Mouse (Mus musculus) MEL (cell line): ENCODE results near the gene Acer1. TPM values are rescaled to one million over a fixed set of nuclear protein-coding genes. Genes with fewer than 3 reads are reported as not detected.

Source experiments
- DNase-seq: peaks from one replicate; pipeline ENCODE4 v3.0.0; 2011; ENCODE audit warnings: low read depth, low spot score
- H3K27ac ChIP-seq: 2 replicates; pipeline ENCODE4 v1.5.1; 2012; ENCODE audit warnings: low read depth, mild to moderate bottlenecking, control low read depth, low read length, moderate library complexity; ENCODE audit not compliant: control insufficient read depth
- H3K27me3 ChIP-seq, 2 experiments: fragments of 150-350 bp in 1 of 2; sonication (generic) in 1 of 2; 2 replicates each; pipeline ENCODE4 v1.6.1; 2012; ENCODE audit warnings: low read length in 2 of 2, mild to moderate bottlenecking in 2 of 2, improper control_type of control experiment in 1 of 2, moderate library complexity in 1 of 2; ENCODE audit not compliant: insufficient read depth in 2 of 2, control insufficient read depth in 1 of 2
- H3K36me3 ChIP-seq, 2 experiments: 2 replicates each; pipeline ENCODE4 v1.6.1; 2012 to 2014; ENCODE audit warnings: low read length in 2 of 2, improper control_type of control experiment in 1 of 2, inconsistent platforms in 1 of 2, mild to moderate bottlenecking in 1 of 2; ENCODE audit not compliant: insufficient read depth in 2 of 2, control insufficient read depth in 1 of 2
- H3K4me1 ChIP-seq, 2 experiments: fragments of 150-350 bp in 1 of 2; sonication (generic) in 1 of 2; 2 replicates each; pipeline ENCODE4 v1.6.1; 2012; ENCODE audit warnings: low read length in 2 of 2, improper control_type of control experiment in 1 of 2, mild to moderate bottlenecking in 1 of 2; ENCODE audit not compliant: insufficient read depth in 2 of 2, control insufficient read depth in 1 of 2
- H3K4me3 ChIP-seq, 2 experiments: fragments of 150-350 bp in 1 of 2; sonication (generic) in 1 of 2; 2 replicates each; pipeline ENCODE4 v1.5.1; 2012; ENCODE audit warnings: low read depth in 2 of 2, low read length in 2 of 2, mild to moderate bottlenecking in 2 of 2, moderate library complexity in 2 of 2, control low read depth in 1 of 2, improper control_type of control experiment in 1 of 2; ENCODE audit not compliant: control insufficient read depth in 1 of 2, insufficient read depth in 1 of 2
- H3K79me2 ChIP-seq: 2 replicates; pipeline ENCODE4 v1.6.1; 2012; ENCODE audit warnings: mild to moderate bottlenecking, low read length, moderate library complexity; ENCODE audit not compliant: control insufficient read depth, poor library complexity, insufficient read depth
- H3K9ac ChIP-seq: 2 replicates; pipeline ENCODE4 v1.6.1; 2012; ENCODE audit warnings: low read depth, mild to moderate bottlenecking, control low read depth, low read length, moderate library complexity; ENCODE audit not compliant: control insufficient read depth, poor library complexity, severe bottlenecking
- H3K9me3 ChIP-seq: fragments of 150-350 bp; sonication (generic); replicated peaks from 2 replicates; pipeline ENCODE4 v1.6.1; 2012; ENCODE audit warnings: mild to moderate bottlenecking, low read length, improper control_type of control experiment, moderate library complexity; ENCODE audit not compliant: insufficient read depth
- BHLHE40 ChIP-seq: IDR thresholded peaks from 2 replicates; pipeline ENCODE4 v1.6.1; 2012; ENCODE audit warnings: low read depth, mild to moderate bottlenecking, inconsistent platforms, low read length, improper control_type of control experiment, borderline replicate concordance
- ELF1 ChIP-seq: IDR thresholded peaks from 2 replicates; pipeline ENCODE4 v1.6.1; 2014; ENCODE audit warnings: low read depth, mild to moderate bottlenecking, inconsistent platforms, low read length, improper control_type of control experiment, moderate library complexity
- EP300 ChIP-seq, 2 experiments: IDR thresholded peaks; 2 replicates each; pipeline ENCODE4 v1.6.1; 2011; ENCODE audit warnings: improper control_type of control experiment in 2 of 2, low read length in 2 of 2, low read depth in 1 of 2, mild to moderate bottlenecking in 1 of 2
- ETS1 ChIP-seq: IDR thresholded peaks from 2 replicates; pipeline ENCODE4 v1.6.1; 2012; ENCODE audit warnings: low read depth, mild to moderate bottlenecking, inconsistent platforms, low read length, improper control_type of control experiment, moderate library complexity
- JUND ChIP-seq: IDR thresholded peaks from 2 replicates; pipeline ENCODE4 v1.6.1; 2011; ENCODE audit warnings: low read depth, mild to moderate bottlenecking, improper control_type of control experiment, low read length
- MAFK ChIP-seq: IDR thresholded peaks from 2 replicates; pipeline ENCODE4 v1.6.1; 2011; ENCODE audit warnings: low read depth, mild to moderate bottlenecking, low read length, improper control_type of control experiment, borderline replicate concordance
- MAX ChIP-seq: IDR thresholded peaks from 2 replicates; pipeline ENCODE4 v1.6.1; 2011; ENCODE audit warnings: low read length, improper control_type of control experiment
- MYC ChIP-seq: IDR thresholded peaks from 2 replicates; pipeline ENCODE4 v1.6.1; 2011; ENCODE audit warnings: low read depth, mild to moderate bottlenecking, low read length, improper control_type of control experiment, moderate library complexity
- NELFE ChIP-seq: IDR thresholded peaks from 2 replicates; pipeline ENCODE4 v1.6.1; 2011; ENCODE audit warnings: low read depth, low read length, improper control_type of control experiment
- NRF1 ChIP-seq: IDR thresholded peaks from 2 replicates; pipeline ENCODE4 v1.6.1; 2014; ENCODE audit warnings: low read depth, mild to moderate bottlenecking, inconsistent platforms, low read length, improper control_type of control experiment, moderate library complexity; ENCODE audit not compliant: poor library complexity, insufficient read depth, severe bottlenecking
- POLR2A ChIP-seq, 2 experiments: IDR thresholded peaks; 2 replicates each; pipeline ENCODE4 v1.6.1; 2011 to 2012; ENCODE audit warnings: low read length in 2 of 2, mild to moderate bottlenecking in 2 of 2, control low read depth in 1 of 2, improper control_type of control experiment in 1 of 2, low read depth in 1 of 2, moderate library complexity in 1 of 2; ENCODE audit not compliant: control insufficient read depth in 1 of 2, insufficient read depth in 1 of 2, poor library complexity in 1 of 2
- POLR2AphosphoS2 ChIP-seq: IDR thresholded peaks from 2 replicates; pipeline ENCODE4 v1.6.1; 2011; ENCODE audit warnings: low read length, improper control_type of control experiment
- SIN3A ChIP-seq: IDR thresholded peaks from 2 replicates; pipeline ENCODE4 v1.6.1; 2012; ENCODE audit warnings: low read length, improper control_type of control experiment, inconsistent platforms
- SMC3 ChIP-seq: IDR thresholded peaks from 2 replicates; pipeline ENCODE4 v1.6.1; 2011; ENCODE audit warnings: low read depth, low read length, improper control_type of control experiment
- TBP ChIP-seq: IDR thresholded peaks from 2 replicates; pipeline ENCODE4 v1.8.0; 2011; ENCODE audit warnings: low read depth, low read length, improper control_type of control experiment
- USF2 ChIP-seq, 2 experiments: IDR thresholded peaks; 2 replicates each; pipeline ENCODE4 v1.6.1; 2011 to 2012; ENCODE audit warnings: improper control_type of control experiment in 2 of 2, low read length in 2 of 2, borderline replicate concordance in 1 of 2, inconsistent platforms in 1 of 2, low read depth in 1 of 2, mild to moderate bottlenecking in 1 of 2; ENCODE audit not compliant: insufficient read depth in 1 of 2
- ZMIZ1 ChIP-seq: IDR thresholded peaks from 2 replicates; pipeline ENCODE4 v1.6.1; 2012; ENCODE audit warnings: low read depth, mild to moderate bottlenecking, inconsistent platforms, low read length, improper control_type of control experiment, moderate library complexity
- polyA plus RNA-seq, 2 experiments: library from polyadenylated mRNA; stranded (reverse) in 1 of 2; unstranded in 1 of 2; fragments of >175 nt in 1 of 2; fragments of >200 nt in 1 of 2; gene quantifications; 2 replicates each; pipeline versions ENCODE4 v1.2.1 to v1.2.4; 2012; ENCODE audit warnings: low replicate concordance in 2 of 2, low read depth in 1 of 2; ENCODE audit not compliant: insufficient read length in 2 of 2, insufficient read depth in 1 of 2, missing spikeins in 1 of 2
- total RNA-seq: library from RNA; depleted of rRNA; stranded (reverse); fragments of 300-350 nt; gene quantifications from 2 replicates; pipeline ENCODE4 v1.2.3, GENCODE M21; 2012

The Acer1 gene
- total and polyA plus RNA-seq, 3 experiments: 0.03 TPM; not detected in 2

GRCm38 (mm10) chr17:56963646-56964045, 18.3 kb downstream of the Acer1 start:
- Histone ChIP-seq H3K27ac (no peak overlapping the region), H3K9ac (no peak overlapping the region)
- TF ChIP-seq USF2 (IDR thresholded peaks at IDR 0.05; ENCODE audit: borderline replicate concordance in 1 of 2, insufficient read depth in 1 of 2, low read depth in 1 of 2, low read length in 2 of 2) (no peak), ETS1 (no peak), MAX (no peak), SMC3 (no peak), SIN3A (no peak), POLR2AphosphoS2 (no peak), POLR2A (IDR thresholded peaks at IDR 0.05; ENCODE audit: control insufficient read depth in 1 of 2, insufficient read depth in 1 of 2, low read depth in 1 of 2, low read length in 2 of 2, poor library complexity in 1 of 2) (no peak), NELFE (no peak), TBP (no peak), ELF1 (no peak), NRF1 (no peak), MYC (no peak), ZMIZ1 (no peak)
- TF ChIP-seq, all 39 proteins: peak for 0
- peaks cover 7 to 31% of the 10 kb centered on the region in 2 experiments for H3K27me3 ChIP-seq
- DNase-seq: no peak
- H3K4me1 ChIP-seq: no peaks in the 10 kb centered on the region
- H3K79me2 ChIP-seq: no peaks in the 10 kb centered on the region
- no peaks in the 10 kb centered on the region for H3K36me3 ChIP-seq
- no peaks in the 10 kb centered on the region for H3K9me3 ChIP-seq
- no peak overlapping the region for H3K4me3 ChIP-seq

GRCm38 (mm10) chr17:56962642-56963405, 19.1 kb downstream of the Acer1 start:
- Histone ChIP-seq H3K27ac (no peak overlapping the region), H3K79me2 (no peaks in the 10 kb centered on the region), H3K27me3 (peaks cover 7 to 23% of the 10 kb centered on the region in 2 experiments), H3K36me3 (peaks cover 0 to 1% of the 10 kb centered on the region in 2 experiments; a peak in 1 of 4 replicates), H3K4me1 (peaks cover 0 to 3% of the 10 kb centered on the region in 2 experiments; a peak in 2 of 4 replicates), H3K4me3 (no peak overlapping the region), H3K9ac (no peak overlapping the region), H3K9me3 (no peaks in the 10 kb centered on the region)
- no peak for DNase-seq
- TF ChIP-seq NRF1: no peak
- TF ChIP-seq BHLHE40: no peak
- TF ChIP-seq EP300 (IDR thresholded peaks at IDR 0.05; ENCODE audit: low read depth in 1 of 2, low read length in 2 of 2): no peak
- TF ChIP-seq ETS1: no peak
- TF ChIP-seq MAFK: no peak
- no peak for TF ChIP-seq JUND
